Mouse (Mus musculus) c-Kit-positive CD71-positive TER-119-negative erythroid progenitor cells, embryonic 14.5 days (primary cell): ENCODE measurements around the gene Myoz1.
"Not testable (repeated sequence)": the region's sequence is repeated elsewhere in the genome, so short reads cannot be mapped to it uniquely, and the experiment has no call there.

Experiments used
- DNase-seq: peaks from one replicate; pipeline ENCODE4 v3.0.0-alpha.2; 2013; ENCODE audit warnings: low read depth

Gene Myoz1

DNA sequence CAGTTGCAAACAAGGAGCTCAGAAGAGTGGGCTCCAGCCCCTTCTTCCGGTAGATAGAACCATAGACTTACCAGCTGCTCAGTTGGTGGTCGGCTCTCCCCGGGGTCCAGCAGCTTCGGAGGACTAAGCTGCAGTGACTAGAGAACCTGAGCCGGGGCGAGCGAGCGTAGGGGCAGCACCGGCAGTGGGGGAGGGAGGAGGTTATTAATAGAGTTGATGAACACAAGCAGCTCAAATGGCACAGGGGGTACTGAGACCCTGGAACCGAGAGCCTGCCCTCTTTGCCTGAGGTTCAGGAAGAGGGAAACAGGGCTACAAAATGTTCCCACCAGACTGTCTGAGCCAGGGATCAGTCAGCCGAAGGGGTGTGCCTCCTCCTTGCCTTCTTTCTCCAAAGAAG is at the start of gene Myoz1:
TSS of gene Myoz1 (minus strand) at position 180 of the 400 bp plus-strand sequence.
- DNase-seq, result no peak

- not testable (repeated sequence) for DNase-seq
Measured at GRCm38 (mm10) chr14:20703461-20703860, 47.1 kb upstream of the Myoz1 start.

DNA sequence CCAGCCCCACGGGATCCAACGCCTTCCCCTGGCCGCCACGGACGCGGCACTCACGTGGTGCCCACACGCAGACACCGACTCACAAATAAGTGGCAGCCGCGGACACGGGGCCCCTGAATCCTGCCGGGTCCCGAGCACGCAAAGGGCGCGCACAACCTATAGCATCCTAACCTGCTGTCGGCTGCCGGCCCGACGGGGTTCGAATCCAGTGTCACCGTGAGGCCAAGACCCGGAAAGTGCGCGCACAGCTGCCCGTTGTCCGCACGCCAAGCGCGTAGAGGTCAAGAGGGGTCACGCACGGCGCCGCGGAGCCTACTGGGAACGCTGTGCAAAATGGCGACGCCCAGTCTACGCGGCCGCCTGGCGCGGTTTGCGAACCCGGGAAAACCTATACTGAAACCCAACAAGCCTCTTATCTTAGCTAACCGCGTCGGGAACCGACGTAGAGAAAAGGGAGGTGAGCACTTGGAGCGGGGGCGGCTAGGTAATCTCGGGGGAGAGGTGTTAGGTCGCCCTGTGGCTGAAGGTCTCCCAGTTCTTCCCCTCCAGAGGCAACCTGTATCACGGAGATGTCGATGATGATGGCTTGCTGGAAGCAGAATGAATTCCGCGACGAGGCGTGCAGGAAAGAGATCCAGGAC is 46.5 kb upstream of the Myoz1 start, which contains the start of gene Chchd1:
TSS of gene Chchd1 (plus strand) at position 266 of the 641 bp plus-strand sequence.
- DNase-seq, result peak; percentile 83

DNA sequence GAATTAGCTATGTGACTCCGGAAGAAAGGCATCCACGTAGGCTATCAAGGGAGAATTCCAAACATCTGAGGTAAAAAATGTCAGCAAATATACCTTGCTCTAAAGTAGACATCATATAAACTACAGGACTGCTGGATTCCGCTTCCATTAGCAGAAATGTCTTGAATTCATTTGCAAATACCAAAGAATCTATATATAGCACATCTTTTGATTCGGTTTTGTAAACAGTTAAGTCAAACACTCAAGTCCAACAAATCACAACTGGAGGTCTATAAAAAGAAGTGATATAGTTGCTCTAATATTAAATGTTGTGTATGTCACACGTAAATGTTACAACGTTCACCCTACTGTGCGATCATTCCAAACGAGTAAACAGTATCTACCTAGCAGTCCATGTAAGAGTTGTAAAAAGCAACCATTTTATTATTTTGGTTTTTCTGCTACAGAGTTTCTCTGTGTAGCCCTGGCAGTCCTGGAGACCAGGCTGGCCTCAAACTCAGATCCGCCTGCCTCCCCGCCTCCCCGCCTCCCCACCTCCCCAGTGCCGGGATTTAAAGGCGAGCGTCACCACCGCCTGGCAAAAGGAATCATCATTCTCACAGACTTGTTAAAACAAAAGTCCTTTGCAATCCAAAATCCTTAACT is 45.9 kb upstream of the Myoz1 start:
- no peak for DNase-seq

GRCm38 (mm10) chr14:20701554-20701953 is 45.2 kb upstream of the Myoz1 start:
- DNase-seq, result no peak

DNA sequence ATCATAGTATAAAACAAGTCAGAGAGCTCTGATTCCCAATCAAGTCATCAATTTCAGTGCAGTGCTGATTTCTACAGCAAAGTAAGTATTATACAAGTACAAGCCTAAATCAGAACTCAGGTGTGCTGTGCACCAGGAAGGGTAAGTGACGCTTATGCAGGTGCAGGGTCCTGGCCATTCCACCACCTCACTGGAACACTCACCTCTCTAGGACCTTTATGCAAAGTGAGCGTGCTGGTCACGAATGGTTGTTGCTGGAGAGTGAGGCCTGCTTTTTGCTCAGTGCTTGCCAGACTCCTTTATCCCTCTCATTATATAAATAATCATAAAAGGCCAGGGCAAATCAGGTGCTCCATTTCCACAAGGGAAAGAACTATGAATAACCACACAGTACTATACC is 44.0 kb upstream of the Myoz1 start:
- DNase-seq, result no peak

- DNase-seq, result no peak
Measured at GRCm38 (mm10) chr14:20698515-20698914, 42.2 kb upstream of the Myoz1 start.

GRCm38 (mm10) chr14:20696986-20697385 is 40.6 kb upstream of the Myoz1 start:
- no peak for DNase-seq

DNA sequence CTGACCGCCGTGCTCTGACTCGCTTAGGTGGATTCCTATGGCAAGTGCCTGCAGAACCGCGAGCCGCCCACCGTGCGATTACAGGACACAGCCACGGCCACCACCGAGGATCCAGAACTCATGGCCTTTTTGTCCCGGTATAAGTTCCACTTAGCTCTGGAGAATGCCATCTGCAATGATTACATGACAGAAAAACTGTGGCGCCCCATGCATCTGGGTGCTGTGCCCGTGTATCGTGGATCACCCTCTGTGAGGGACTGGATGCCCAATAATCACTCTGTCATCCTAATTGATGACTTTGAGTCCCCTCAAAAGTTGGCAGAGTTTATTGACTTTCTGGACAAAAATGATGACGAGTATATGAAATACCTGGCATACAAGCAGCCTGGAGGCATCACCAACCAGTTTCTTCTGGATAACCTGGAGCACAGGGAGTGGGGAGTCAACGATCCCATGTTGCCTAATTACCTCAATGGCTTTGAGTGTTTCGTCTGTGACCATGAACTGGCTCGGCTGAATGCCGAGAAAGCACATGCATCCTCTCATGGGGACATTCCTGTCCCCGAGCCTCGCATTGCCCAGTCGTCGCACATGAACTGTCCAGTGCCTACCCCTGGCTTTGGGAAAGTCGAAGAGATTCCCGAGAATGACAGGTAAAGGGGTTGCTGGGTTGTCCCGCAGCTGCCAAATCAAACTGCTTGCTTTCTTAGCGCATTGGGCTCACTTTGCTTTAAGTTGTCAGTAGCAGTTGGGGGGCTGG is 39.6 kb upstream of the Myoz1 start:
- no peak for DNase-seq

DNA sequence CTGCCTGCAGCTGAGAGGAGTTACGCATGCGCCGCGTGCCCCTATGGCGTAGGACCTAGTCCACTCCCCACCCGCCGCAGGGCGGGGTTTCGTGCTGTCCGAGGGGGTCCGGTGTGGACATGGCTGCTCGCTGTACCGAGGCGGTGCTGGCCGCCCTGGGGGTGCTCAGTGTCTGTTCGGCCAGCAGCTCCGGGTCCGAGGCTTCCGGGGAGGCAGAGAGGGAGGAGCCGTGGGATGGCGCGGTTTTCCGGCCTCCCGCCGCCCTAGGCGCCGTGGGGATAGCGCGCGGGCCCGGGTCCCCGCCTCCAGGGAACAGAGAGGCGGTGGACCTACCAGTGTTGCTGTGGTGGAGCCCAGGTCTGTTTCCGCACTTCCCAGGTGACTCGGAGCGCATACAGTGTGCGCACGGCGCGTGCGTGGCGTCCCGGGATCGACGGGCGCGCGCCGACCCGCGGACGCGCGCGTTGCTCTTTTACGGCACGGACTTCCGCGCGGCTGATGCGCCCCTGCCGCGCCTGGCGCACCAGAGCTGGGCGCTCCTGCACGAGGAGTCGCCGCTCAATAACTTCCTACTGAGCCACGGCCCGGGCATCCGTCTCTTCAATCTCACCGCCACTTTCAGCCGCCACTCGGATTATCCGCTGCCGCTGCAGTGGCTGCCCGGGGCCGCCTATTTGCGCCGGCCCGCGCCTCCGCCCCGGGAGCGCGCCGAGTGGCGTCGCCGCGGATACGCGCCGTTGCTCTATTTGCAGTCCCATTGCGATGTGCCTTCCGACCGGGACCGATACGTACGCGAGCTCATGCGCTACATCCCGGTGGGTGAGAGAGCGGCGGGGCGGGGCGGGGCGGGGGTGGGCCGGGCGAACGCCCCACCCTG is 38.8 kb upstream of the Myoz1 start, which contains the start of gene Fut11:
TSS of gene Fut11 (plus strand) at position 85 of the 877 bp plus-strand sequence.
- peak; percentile 74 for DNase-seq

GRCm38 (mm10) chr14:20694185-20694883 is 38.0 kb upstream of the Myoz1 start:
- DNase-seq, result no peak

DNA sequence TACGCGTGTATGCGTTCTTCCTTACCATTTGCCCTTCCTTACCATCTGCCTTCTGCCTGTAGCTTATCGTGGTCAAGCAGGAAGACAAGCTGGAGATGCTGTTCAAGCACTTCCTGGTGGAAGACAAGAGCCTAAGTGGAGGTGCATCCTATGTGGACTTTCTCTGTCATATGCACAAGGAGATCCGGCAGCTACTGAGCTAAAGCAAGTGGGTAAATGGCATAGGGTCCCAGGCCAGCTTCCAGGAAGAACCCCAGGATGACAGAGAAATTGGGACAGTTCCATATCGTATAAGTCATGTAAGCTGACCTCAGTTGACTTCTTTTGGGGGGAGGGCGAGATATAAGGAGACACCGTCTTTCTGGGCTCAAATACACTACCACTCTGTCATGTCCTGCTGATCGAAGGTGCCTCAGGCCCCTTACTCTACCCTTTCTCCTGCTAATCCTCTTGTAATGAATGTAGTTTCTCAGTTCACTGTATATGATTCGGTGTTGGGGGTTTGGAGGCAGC is 37.3 kb upstream of the Myoz1 start:
- no peak for DNase-seq

- DNase-seq, result no peak
Measured at GRCm38 (mm10) chr14:20691772-20692171, 35.4 kb upstream of the Myoz1 start.

DNA sequence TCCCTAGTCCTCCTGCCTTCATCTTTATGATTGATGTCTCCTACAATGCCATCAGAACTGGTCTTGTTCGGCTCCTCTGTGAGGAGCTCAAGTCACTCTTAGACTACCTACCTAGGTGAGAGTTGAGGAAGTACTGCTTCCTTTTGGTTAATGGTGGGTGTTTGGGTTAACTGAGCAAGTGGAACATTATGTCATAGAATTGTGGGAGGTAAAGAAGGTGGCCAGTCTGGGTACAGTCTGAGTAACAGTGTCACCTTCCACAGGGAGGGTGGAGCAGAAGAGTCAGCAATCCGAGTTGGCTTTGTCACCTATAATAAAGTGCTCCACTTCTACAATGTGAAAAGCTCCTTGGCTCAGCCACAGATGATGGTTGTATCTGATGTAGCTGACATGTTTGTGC is 32.7 kb upstream of the Myoz1 start:
- no peak for DNase-seq

GRCm38 (mm10) chr14:20686576-20686975 is 30.2 kb upstream of the Myoz1 start:
- DNase-seq, result no peak

DNA sequence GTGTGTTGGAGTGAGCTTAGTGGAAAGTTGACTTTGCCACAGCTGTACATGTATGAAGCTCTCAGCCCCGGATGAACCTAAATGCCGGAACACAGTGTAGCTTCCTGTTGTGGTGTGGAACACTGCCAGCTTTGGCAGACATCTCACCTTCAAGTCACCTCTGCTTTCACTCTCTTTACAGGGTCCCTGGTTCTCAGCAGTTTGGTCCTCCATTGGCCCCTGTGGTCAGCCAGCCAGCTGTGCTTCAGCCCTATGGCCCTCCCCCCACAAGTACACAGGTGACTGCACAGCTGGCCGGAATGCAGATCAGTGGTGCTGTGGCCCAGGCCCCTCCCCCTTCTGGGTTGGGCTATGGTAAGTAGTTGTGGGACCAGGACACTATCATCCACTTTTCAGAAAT is 26.2 kb upstream of the Myoz1 start:
- DNase-seq, result no peak

- no peak for DNase-seq
Measured at GRCm38 (mm10) chr14:20681742-20682141, 25.4 kb upstream of the Myoz1 start.

DNA sequence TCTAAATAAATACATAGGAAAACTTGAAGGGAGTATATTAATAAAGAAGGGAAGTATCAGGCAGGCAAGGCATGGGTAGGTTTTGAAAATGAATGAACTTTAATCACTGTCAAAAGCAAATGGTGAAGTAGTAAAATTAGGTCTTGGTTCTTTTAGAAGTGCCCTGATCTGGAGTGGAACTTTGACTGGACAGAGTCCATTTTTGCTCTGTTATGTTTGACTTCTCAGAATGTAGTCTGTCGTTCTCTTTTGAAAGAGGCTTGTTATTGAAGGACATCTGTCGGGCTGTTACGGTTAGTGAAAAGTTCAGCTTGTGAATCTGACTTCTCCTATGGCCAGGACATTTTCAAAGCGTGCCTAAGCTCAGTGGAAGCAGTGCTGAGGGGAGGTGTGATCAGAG is 21.6 kb upstream of the Myoz1 start:
- DNase-seq, result no peak

DNA sequence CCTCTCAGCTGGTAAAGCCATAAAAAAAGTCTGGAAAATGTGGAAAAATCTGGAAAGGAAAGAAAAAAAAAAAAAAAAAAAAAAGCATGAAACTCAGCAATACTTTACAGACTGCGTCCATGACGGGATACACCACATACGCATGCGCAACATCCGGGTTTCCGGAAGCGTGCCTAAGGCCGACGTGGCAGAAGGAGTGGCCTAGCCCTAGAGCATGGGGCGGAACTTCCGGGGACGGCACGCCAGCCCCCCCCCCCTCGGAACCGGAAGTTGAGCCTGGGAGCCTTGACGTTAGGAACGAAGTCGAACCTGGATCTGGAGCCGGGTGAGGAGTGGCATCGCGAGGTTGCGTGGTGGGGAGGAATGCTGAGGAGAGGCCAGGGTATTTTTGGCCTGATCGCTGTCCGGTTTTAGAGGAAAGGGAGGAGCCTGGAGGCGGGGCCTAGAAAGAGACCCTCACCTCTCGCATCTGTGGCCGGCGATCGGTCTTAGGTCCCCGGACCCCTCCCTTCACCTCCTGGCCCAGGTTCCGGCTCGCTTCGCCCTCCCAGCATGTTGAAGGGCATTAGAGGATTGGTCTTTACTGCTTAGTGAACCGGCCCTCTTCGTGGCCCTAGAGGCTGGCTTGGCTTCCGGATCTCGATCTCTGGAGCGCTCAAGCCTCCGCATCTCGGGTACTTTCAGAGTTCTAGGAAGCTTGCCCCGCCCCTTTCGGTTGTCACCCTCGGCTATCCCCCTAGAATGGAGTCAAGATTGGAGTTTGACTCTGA is 17.9 kb upstream of the Myoz1 start, which contains the start of gene Sec24c:
TSS of gene Sec24c (plus strand) at position 245 of the 770 bp plus-strand sequence.
- DNase-seq, result peak; percentile 99

GRCm38 (mm10) chr14:20673735-20674063 is 17.4 kb upstream of the Myoz1 start:
- no peak for DNase-seq
